Mouse (Mus musculus) heart, postnatal 0 days (tissue): ENCODE data around the gene Hao2. TPM values are rescaled to one million over a fixed set of nuclear protein-coding genes. Genes with fewer than 3 reads are reported as not detected.
A peak's percentile ranks its signal among the peaks of the same experiment; 100 is the strongest.

Experiments
- ATAC-seq: fragments of 200-750 bp; cut with Nextera tagmentation; 2 replicates; pipeline ENCODE4 v1.8.0; 2017; ENCODE audit warnings: low read depth, moderate number of reproducible peaks, moderate library complexity; ENCODE audit not compliant: insufficient read depth
- DNase-seq: peaks from one replicate; pipeline ENCODE4 v3.0.0-alpha.2; 2016; ENCODE audit warnings: low spot score
- H3K27ac ChIP-seq: fragments of 300-500 bp; sonication (generic); 2 replicates; pipeline ENCODE4 v1.5.1; 2014; ENCODE audit warnings: low read depth, mild to moderate bottlenecking
- H3K27me3 ChIP-seq: fragments of 300-500 bp; sonication (generic); 2 replicates; pipeline ENCODE4 v1.6.1; 2014; ENCODE audit warnings: low read length, mixed read lengths; ENCODE audit not compliant: control insufficient read depth, insufficient read depth
- H3K36me3 ChIP-seq: fragments of 300-500 bp; sonication (generic); replicated peaks from 2 replicates; pipeline ENCODE4 v1.6.1; 2014; ENCODE audit warnings: low read length, mixed read lengths; ENCODE audit not compliant: control insufficient read depth, insufficient read depth
- H3K4me1 ChIP-seq: fragments of 300-500 bp; sonication (generic); 2 replicates; pipeline ENCODE4 v1.6.1; 2014; ENCODE audit warnings: antibody characterized with exemption; ENCODE audit not compliant: control insufficient read depth, insufficient read depth
- H3K4me2 ChIP-seq: fragments of 300-500 bp; sonication (generic); 2 replicates; pipeline ENCODE4 v1.6.1; 2014; ENCODE audit warnings: low read depth, mild to moderate bottlenecking, low read length, moderate library complexity
- H3K4me3 ChIP-seq: fragments of 300-500 bp; sonication (generic); 2 replicates; pipeline ENCODE4 v1.5.1; 2014; ENCODE audit warnings: low read depth, low read length
- H3K9ac ChIP-seq: fragments of 300-500 bp; sonication (generic); replicated peaks from 2 replicates; pipeline ENCODE4 v1.6.1; 2014; ENCODE audit warnings: low read depth, low read length, mixed read lengths
- H3K9me3 ChIP-seq: fragments of 300-500 bp; sonication (generic); replicated peaks from 2 replicates; pipeline ENCODE4 v1.6.1; 2016; ENCODE audit warnings: low read length; ENCODE audit not compliant: control insufficient read depth
- CTCF ChIP-seq: IDR thresholded peaks from 2 replicates; pipeline ENCODE4 v1.5.1; 2016; ENCODE audit warnings: antibody characterized with exemption, control low read depth, low read depth
- EP300 ChIP-seq: IDR thresholded peaks from 2 replicates; pipeline ENCODE4 v1.6.1; 2016; ENCODE audit warnings: antibody characterized with exemption, low read depth
- WGBS: fragments of 180-500 bp; shearing (Covaris S2); extraction: QIAGEN DNeasy Blood & Tissue Kit; methylation state at CpG from one replicate; pipeline ENCODE4 v1.1.7; 2014; 5-methylcytosine and 5-hydroxymethylcytosine counted together
- polyA plus RNA-seq: library from polyadenylated mRNA; unstranded; fragments of >200 nt; fragmentation: Nextera tagmentation; extraction: Ambion mirVana; gene quantifications from 2 replicates; pipeline ENCODE4 v1.2.1, GENCODE M21; 2015
- total RNA-seq: library from RNA; depleted of rRNA; stranded (reverse); fragments of >200 nt; gene quantifications from 2 replicates; pipeline ENCODE4 v1.2.3, GENCODE M21; 2014; ENCODE audit warnings: low replicate concordance

Hao2 gene
- total and polyA plus RNA-seq, 2 experiments from 2014 or later: not detected

GRCm38 (mm10) chr3:98916856-98917255 is 23.8 kb upstream of the Hao2 start:
- TF ChIP-seq CTCF (no peak), EP300 (no peak)
- WGBS: 74% methylated on average over 2 of the region's 2 CpGs

GRCm38 (mm10) chr3:98915659-98916058 is 22.6 kb upstream of the Hao2 start:
- H3K4me1 ChIP-seq: no peaks in the 10 kb centered on the region
- DNase-seq (no peak), ATAC-seq (no peak)
- no peak overlapping the region for H3K4me2 ChIP-seq
- no peaks in the 10 kb centered on the region for H3K9me3 ChIP-seq
- no peaks in the 10 kb centered on the region for H3K36me3 ChIP-seq
- no peak overlapping the region for H3K9ac ChIP-seq
- 9% methylated on average over 4 of the region's 4 CpGs for WGBS
- no peak overlapping the region for H3K27ac ChIP-seq
- no peak overlapping the region for H3K4me3 ChIP-seq
- H3K27me3 ChIP-seq: no peaks in the 10 kb centered on the region
- TF ChIP-seq CTCF (peak; percentile 57), EP300 (no peak)

More at GRCm38 (mm10) chr3:98916856-98917255, 23.8 kb upstream of the Hao2 start:
- H3K4me2 ChIP-seq: no peak overlapping the region
- no peak for DNase-seq
- no peaks in the 10 kb centered on the region for H3K27me3 ChIP-seq
- H3K36me3 ChIP-seq: no peaks in the 10 kb centered on the region
- no peaks in the 10 kb centered on the region for H3K9me3 ChIP-seq
- no peak overlapping the region for H3K9ac ChIP-seq
- ATAC-seq: no peak
- no peak overlapping the region for H3K4me3 ChIP-seq
- no peaks in the 10 kb centered on the region for H3K4me1 ChIP-seq
- H3K27ac ChIP-seq: no peak overlapping the region

- H3K4me2 ChIP-seq: no peak overlapping the region
- 67% methylated on average over 6 of the region's 6 CpGs for WGBS
- ATAC-seq: no peak
These were observed 20.6 kb upstream of the Hao2 start for GRCm38 (mm10) chr3:98913591-98913990.

GRCm38 (mm10) chr3:98897606-98898005 is 4.6 kb upstream of the Hao2 start:
- H3K4me2 ChIP-seq: no peak overlapping the region
- ATAC-seq (no peak), DNase-seq (no peak)
- TF ChIP-seq CTCF (no peak), EP300 (no peak)
- no peaks in the 10 kb centered on the region for H3K27me3 ChIP-seq
- H3K9ac ChIP-seq: no peak overlapping the region
- whole genome bisulfite sequencing: 74% methylated on average over 2 of the region's 2 CpGs
- no peaks in the 10 kb centered on the region for H3K9me3 ChIP-seq
- H3K4me1 ChIP-seq: no peaks in the 10 kb centered on the region
- H3K4me3 ChIP-seq: no peak overlapping the region
- no peaks in the 10 kb centered on the region for H3K36me3 ChIP-seq
- no peak overlapping the region for H3K27ac ChIP-seq

More at GRCm38 (mm10) chr3:98913591-98913990, 20.6 kb upstream of the Hao2 start:
- H3K36me3 ChIP-seq: no peaks in the 10 kb centered on the region
- DNase-seq: no peak
- H3K4me3 ChIP-seq: no peak overlapping the region
- H3K27ac ChIP-seq: no peak overlapping the region
- no peak for TF ChIP-seq EP300
- no peak for TF ChIP-seq CTCF
- no peaks in the 10 kb centered on the region for H3K27me3 ChIP-seq
- no peaks in the 10 kb centered on the region for H3K4me1 ChIP-seq
- H3K9ac ChIP-seq: no peak overlapping the region
- H3K9me3 ChIP-seq: no peaks in the 10 kb centered on the region

- TF ChIP-seq CTCF: peak; percentile 55
- TF ChIP-seq EP300: no peak
- H3K4me2 ChIP-seq: 0 out of 2 replicates have a peak overlapping the region, but pooled peaks have one; percentile 30
- WGBS: 38% methylated on average over 10 of the region's 10 CpGs
- H3K9ac ChIP-seq: no peak overlapping the region
- DNase-seq: peak; percentile 9
- 0 out of 2 replicates have a peak overlapping the region, but pooled peaks have one; percentile 16 for H3K4me3 ChIP-seq
- no peaks in the 10 kb centered on the region for H3K9me3 ChIP-seq
- no peaks in the 10 kb centered on the region for H3K4me1 ChIP-seq
- no peak; the same call in 1 of the 2 replicates for ATAC-seq
- no peaks in the 10 kb centered on the region for H3K27me3 ChIP-seq
- no peak overlapping the region for H3K27ac ChIP-seq
- H3K36me3 ChIP-seq: no peaks in the 10 kb centered on the region
These were observed 2.1 kb upstream of the Hao2 start for GRCm38 (mm10) chr3:98895071-98895601.

GRCm38 (mm10) chr3:98890430-98890829 is 2.6 kb downstream of the Hao2 start:
- 35% methylated on average over 4 of the region's 4 CpGs for WGBS
- no peaks in the 10 kb centered on the region for H3K4me1 ChIP-seq

More at GRCm38 (mm10) chr3:98890430-98890829, 2.6 kb downstream of the Hao2 start:
- Histone ChIP-seq H3K4me3 (no peak overlapping the region), H3K27ac (no peak overlapping the region), H3K9me3 (no peaks in the 10 kb centered on the region), H3K4me2 (no peak overlapping the region), H3K9ac (no peak overlapping the region), H3K27me3 (no peaks in the 10 kb centered on the region), H3K36me3 (no peaks in the 10 kb centered on the region)
- DNase-seq: no peak
- no peak for TF ChIP-seq EP300
- no peak for TF ChIP-seq CTCF
- no peak for ATAC-seq
